Mouse (Mus musculus): Measurements from ENCODE around the gene Zfp683. TPM values are rescaled to one million over a fixed set of nuclear protein-coding genes. Genes with fewer than 3 reads are reported as not detected.

The Zfp683 gene
- total RNA-seq, 2 experiments from 2014 or later = not detected

DNA sequence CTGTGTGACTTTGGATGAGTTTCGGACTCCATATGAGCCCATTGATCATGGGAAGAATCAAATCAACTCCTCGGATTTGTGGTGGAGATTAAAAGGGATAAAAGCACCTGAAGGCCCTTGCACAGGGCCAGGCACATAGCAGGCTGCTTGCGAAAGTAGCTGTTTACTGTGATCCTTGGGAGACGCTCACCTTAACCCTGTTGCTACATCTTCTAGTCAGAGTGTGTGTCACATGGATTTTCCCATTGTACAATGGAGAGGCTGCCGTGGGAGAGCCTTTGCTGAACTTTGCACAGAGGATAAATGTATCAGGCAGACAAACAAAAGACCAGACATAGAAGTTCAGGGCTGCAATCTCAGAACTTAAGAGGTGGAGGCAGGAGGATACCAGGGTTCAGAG is 1.7 kb upstream of the Zfp683 start:
- no peak for DNase-seq (ENCODE audit: low spot score in 2 of 2)

DNA sequence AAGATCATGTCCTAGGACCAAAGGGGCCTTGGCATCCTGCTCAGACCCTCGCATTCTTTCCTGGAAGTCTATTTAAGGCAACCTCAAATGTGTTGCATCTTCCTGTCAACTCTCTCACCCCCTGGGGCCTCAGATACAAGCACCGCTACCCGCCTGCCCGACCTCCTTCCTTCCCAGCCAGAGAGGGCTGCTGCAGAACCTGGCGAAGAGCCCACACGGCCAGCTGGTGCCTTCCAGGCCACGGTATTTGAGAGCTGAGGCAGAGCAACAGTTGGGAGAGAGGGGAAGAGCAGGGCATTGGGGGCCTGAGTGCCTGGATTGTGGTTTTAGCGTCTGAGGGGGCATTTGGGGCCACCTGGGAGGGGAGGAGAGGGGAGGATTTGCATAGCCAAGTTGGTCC is 1.1 kb upstream of the Zfp683 start:
- peak; percentile 27 to 52 for DNase-seq (ENCODE audit: low spot score in 2 of 2)

DNA sequence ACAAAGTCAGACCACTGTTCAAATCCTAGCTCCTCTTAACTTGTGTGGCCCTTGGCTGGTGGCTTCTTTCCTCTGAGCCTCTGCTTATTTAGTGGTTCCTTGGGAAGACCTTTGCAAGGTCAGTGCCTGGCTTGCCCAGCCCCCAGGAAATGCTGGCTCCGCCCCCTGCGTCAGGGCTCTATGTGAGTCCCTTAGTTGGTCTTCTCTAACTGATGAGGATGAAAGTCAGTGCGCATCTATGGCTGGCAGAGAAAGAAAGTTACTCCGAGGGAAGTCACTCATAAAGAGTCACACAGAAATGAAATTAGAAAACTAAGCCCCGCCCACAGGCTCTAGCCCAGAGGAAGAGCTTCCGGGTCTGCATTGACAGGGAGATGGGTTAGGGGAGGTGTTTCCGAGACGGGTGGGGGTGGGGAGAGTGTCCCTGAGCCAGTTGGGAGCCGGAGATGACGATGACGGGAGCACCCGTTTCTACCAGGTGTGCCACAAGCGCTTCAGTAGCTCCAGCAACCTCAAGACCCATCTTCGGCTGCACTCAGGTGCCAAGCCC is 4.6 kb downstream of the Zfp683 start:
- no peak for DNase-seq (ENCODE audit: low spot score in 2 of 2)

DNA sequence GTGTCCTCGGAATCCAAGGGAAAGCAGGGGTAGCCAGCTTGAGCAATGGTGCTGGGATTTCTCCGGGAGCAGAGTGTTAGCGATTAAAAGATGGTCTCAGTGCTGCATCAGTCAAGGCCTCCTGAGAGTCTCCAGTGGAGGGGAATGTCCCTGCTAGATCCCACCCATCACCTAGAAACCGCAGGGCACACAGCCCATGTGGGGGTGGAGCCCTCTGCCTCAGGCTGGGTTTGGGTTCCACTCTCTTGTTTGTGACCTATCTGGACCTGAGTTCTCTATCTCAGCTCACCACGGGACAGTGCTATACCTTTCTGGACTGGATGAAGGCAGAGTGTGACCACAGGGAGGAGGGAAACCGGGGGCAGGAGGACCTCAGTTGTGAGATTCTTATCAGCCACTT is 5.3 kb downstream of the Zfp683 start:
- no peak for DNase-seq (ENCODE audit: low spot score in 2 of 2)

DNA sequence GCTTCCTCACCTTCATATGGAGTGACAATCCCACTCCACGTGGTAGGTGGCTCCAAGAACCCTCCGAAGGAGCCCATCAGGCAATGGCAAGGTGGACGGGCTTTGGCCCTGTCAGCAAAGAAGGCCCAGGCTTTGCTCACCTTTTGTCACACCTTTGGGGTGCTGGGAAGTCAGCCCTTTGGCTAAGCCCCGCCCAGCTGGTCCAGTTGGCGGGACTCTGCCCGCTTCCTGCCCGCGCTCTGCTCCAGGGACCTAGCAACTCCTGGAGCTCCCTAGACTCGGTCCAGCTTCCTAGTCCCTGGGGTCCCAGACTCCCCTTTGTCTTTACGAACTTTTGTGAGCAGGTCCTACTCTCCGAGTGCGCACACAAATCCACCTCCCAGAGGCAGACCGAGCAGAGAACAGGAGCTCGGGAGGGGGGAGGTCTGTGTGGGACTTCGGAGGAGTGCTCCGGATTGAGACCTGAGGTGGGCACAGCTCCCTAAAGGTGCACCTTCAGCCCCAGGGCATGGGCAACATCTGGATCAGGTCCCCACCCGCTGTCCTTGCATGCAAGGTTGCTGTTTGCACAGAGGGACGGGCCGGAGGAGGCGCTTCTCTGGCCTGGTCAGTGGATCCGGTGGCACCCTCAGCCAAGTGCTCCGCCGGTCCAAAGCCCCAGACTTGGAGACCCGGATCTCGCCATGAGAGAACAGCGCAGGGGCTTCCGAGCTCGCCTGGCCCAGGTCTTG is 6.7 kb downstream of the Zfp683 start, which contains the start of gene Crybg2:
Crybg2 (plus strand) TSS at position 681 of the 731 bp plus-strand sequence.
- DNase-seq (ENCODE audit: low spot score in 2 of 2) = no peak

DNA sequence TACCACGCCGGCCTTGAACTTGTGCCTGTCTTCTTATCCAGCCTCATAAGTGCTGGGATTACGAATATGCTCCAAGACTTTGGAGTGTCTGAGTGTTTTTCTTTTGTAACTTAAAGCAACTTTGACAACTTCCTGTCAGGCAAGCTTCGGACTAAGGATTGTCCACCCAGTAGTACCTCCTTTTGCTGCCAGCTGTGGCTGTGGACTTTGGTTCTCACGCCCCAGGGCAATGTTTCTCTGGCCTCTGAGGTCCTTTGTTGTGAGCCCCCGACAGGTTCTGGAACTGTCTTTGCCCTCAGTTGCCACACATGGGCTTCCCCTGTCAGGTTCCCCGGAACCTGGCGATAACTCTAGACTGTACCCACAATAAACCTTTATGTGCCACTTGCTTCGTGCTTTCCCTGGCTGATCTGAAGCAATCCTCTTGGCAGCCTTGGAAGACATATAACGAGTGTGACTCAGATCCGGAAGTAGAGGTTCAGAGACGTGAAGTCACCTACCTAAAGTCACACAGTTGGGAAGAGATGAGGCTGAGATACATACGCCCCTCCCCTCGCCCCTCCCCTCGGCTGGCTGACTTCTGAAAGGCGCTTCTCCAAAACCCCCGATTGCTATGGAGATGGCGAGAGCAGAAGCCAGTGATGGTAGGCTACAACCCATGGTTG is 7.7 kb downstream of the Zfp683 start:
- peak; percentile 32 to 49 for DNase-seq (ENCODE audit: low spot score in 2 of 2)

DNA sequence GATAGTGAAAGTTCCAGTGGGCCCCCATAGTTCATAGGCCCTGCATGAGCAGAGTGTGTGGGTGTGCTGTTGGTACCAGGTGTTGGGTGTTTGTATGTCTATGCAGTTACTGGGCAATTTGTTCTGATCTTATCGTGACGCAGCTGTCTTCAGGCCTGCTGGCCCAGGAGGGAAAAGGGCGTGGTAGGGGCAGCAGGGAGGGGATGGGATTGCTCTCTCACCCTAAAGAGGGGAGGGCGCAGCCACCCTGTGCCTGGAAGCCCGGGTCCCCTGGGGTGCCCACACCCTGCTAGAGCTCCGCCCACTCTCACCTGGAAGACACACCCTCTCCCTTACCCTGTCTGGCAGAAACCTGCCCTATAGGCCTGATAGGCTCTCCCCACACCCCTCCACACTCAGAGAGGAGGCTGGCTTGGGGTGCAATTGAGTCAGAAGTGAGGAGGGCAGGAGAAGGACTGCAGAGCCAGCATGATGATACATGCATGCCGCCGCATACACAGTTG is 8.4 kb downstream of the Zfp683 start:
- DNase-seq (ENCODE audit: low spot score in 2 of 2) = peak in 1 of 2 experiments; percentile 17

DNA sequence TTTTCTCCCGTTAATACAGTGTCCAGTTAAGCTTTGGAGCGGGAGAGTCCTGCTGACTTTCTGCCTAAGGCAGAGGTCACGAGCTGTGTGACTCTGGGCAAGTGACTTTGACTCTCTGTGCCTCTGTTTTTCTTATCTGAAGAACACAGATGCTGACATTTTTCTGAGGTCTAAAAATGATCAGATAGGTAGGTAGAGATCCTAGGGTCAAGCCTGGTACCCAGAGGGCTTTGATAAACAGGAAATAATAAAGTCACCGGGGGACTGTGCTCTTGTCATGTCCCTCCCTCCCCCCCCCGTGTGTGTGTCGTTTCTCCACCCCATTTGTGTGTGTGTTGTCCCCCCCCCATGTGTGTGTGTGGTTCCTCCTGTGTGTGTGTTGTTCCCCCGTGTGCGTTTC is 8.9 kb downstream of the Zfp683 start:
- no peak for DNase-seq (ENCODE audit: low spot score in 2 of 2)

DNA sequence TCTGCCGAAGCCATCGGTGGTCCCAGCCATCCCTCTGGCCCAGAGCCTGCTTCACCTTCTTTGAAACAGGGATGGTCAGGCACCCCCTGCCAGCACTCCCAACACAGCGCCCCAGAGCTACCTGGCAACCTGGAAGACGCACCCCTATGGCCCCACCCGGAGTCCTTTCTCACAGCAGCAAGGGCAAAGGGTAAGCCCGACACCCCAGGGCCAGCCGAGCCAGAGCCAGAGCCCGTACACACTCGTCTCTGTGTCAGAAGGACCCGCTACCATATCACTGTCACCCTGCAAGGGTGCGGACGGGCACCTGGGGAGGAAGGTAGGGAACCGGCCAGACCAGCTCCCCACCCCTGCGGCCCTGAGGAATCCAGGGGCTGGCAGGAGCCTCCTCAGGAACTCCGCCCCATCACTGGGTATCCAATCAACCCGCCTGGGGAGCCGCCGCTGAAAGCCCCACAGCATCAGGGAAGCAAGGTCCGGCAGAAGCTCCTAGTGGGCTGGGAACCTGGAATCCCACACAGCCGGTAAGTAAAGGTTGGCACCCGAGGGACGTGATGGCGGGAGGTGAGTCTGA is 11.9 kb downstream of the Zfp683 start:
- no peak for DNase-seq (ENCODE audit: low spot score in 2 of 2)

DNA sequence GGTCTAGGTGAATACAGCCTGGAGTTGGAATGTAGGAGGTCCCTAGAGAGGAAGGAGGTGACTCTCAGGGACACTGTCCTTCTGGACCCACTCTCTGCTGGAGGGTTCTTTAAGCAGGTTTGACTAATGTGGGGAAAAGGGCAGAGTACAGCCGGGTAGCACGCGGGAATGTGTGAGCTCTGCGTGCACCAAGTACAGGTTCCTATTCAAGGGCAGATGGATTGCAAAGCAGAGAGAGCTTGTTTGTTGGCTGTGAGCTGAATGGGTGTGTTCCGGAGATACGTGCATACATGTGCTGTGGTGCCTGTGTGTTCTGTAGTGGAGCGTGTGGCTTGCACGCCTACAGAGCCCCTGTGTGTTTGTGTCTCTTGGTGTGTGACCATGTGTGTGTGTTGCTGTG is 13.7 kb downstream of the Zfp683 start:
- DNase-seq (ENCODE audit: low spot score in 2 of 2) = no peak

DNA sequence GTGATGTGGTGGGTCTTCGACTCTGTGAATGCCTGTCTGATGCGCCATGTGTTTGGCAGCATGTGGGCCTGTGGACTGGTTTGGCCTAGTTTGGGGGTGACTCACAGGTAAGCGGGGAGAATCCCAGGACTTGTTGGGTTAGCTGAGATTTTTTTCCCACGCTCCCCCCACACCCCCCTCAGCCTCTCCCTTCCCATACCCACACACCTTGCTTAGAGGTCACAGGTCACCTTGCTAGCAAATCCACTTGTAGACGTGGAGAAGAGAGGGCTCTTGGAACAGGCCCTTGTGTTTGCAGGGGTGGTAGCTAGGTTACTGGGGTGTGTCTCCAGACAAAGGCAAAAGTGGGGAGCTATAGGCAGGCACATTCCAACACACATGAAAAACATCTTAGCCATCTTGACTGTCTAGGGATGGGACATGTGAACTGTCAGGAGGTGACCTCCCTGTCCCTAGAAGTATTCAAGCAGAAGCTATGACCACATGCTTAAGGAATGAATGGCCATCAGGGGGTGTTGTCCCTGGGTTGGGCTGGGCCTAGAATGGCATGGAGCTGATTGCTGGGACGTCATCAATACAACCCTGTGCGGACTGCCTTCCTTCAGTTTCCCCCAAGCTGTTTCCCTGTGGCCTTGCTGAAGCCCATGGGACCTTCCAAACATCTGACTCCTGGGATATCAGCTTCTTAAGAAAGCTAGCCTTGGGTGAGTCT is 14.4 kb downstream of the Zfp683 start:
- DNase-seq (ENCODE audit: low spot score in 2 of 2) = no peak

DNA sequence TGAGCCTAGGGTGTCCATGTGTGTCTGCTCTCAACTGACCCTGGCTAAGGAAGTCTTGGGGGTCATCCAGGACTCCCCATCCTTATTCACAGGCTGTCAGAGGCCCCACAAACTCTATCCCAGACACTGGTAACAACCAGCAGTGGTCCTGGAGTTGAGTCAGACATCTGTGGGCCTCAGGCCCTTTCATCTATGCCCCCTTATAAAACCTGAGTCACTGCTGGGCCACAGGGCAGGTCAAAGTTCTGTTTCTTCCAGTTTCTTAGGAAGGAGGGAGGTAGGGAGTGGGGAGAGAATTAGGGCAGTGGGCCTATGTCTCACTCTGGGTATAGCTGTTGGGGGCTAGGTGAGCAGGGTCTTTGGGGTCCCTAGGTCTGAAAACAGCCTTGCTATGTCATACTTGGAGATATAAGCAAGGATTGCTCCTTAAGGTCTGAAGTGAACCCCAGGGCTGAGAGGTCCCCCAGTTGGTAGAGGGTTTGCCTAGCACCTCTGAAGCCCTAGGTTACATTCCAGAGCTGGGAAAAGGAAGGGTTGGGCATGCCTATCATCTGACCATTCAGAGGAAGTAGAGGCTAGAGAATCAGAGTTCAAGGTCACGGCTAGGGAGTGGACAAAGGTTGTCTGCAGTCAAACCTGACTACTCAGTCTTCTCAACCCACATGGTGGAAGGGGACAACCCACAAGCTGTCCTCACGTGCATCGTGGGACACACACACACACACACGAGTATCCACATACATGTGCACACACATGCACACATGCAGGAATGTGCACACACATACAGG is 15.3 kb downstream of the Zfp683 start:
- DNase-seq (ENCODE audit: low spot score in 2 of 2) = no peak

DNA sequence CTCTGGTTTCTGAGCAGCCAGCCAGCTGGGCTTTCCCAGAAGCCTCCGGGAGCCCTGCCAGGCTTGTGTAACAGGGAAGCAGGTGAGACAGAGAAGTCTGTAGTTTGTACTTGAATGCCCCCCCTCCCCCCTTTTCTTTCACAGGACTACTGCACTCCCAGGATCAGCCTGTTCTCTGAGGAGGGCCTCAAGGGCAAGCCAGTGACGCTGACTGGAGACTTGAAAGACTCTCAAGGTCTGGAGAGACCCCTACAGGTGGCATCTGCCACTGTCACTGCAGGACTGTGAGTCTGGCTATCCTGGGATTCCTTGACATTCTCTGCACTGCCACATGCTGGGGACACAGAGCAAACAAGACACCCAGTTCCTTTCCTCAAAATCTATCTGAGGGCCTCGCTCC is 25.1 kb downstream of the Zfp683 start:
- peak; percentile 47 to 60 for DNase-seq (ENCODE audit: low spot score in 2 of 2)

DNA sequence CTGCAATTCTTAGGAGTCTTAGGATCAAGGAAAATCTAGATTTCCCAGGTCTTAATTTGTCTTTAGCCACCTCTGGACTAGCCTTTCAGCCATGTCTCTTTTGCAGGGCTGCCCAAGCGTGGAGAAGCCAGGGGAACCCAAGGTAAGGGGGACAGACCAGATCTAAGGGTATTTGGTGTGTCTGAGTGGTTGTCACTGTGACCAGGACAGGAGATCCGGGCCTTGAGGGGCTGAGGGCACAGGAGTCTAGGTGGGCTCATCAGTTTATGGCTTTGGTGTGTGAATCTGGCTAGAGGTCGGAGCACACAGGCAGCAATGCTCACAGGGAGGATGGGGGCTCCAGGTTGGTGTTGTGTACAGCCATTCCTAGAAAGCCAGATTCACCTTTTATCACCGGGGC is 27.0 kb downstream of the Zfp683 start:
- no peak for DNase-seq (ENCODE audit: low spot score in 2 of 2)

DNA sequence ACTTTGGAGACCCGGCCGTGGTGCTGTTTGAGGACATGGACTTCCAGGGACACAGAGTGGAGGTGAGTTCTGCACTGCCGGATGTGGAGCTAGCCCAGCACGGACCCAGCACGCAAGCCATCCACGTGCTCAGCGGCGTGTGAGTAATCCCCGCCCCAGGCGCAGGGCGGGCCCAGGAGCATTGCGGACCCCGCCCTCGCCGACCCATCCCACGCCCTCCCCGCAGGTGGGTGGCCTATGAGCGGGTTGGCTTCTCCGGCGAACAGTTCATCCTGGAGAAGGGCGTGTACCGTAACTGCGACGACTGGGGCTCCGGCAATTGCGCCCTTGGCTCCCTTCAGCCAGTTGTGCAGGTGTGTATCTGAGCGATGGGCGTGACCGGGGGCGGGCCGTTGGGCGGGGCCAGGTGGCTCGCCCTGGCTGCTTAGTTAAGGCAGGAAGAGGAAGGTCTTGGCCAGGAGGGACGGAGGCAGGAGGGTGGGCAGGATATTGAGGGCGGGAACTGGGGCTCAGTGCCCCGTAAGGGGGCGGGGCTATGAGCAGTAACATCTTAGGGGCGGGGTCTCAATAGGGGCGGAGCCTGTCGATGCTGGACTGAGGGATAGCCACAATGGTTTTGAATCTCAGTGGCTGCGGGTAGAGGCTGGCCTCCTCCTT is 28.2 kb downstream of the Zfp683 start:
- peak in 1 of 2 experiments; percentile 37 for DNase-seq (ENCODE audit: low spot score in 2 of 2)

DNA sequence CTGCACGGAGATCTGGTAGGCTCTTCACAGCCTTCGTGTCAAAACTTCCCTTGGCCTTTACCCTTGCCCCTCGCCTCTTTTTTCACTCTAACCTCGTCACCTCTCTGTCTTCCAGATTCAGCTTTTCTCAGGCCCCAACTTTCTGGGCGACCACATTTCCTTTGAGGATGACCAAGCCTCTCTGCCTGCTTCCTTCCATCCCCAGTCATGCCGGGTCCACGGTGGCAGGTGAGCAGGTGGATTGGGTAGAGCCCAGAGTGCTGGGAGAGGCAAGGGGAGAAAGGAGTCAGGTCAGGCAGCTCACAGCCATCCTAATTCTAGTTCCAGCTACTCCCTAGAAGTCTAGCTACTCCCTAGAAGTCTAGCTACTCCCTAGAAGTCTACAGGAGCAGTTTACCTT is 28.8 kb downstream of the Zfp683 start:
- DNase-seq (ENCODE audit: low spot score in 2 of 2) = no peak

DNA sequence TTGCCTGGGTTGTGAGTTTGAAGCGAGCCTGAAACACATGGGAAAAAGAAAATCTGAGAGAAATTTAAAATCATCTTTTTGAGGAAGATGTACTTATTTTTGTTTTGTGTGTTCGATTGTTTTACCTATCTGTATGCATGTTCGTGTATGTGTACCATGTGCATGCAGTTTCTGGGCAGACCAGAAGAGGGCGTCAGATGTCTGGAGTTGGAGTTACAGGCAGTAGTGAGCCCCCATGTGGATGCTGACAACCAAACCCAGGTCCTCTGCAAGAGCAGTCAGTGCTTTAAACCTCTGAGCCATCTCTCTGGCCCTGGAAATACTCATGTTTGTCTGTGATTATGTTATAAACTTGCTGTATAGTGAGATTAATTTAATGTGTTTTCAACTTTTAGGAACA is 31.4 kb downstream of the Zfp683 start:
- no peak for DNase-seq (ENCODE audit: low spot score in 2 of 2)

DNA sequence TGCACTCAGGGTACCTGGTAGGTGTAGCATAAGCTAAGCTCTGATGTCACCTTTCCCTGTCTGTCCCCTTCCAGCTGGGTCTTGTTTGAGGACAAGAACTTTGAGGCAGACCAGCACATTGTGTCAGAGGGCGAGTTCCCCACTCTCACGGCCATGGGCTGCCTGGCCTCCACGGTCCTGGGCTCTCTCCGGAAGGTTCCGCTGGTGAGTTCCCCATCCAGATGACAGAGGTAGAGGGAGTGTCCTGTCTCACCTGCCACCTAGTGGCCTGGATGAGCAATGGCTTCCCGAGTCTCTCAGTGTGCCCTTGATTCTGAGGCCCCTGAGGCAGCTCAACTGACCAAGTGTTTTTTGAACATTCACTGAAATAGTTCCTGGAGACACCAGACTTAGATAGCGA is 33.8 kb downstream of the Zfp683 start:
- DNase-seq (ENCODE audit: low spot score in 2 of 2) = no peak

DNA sequence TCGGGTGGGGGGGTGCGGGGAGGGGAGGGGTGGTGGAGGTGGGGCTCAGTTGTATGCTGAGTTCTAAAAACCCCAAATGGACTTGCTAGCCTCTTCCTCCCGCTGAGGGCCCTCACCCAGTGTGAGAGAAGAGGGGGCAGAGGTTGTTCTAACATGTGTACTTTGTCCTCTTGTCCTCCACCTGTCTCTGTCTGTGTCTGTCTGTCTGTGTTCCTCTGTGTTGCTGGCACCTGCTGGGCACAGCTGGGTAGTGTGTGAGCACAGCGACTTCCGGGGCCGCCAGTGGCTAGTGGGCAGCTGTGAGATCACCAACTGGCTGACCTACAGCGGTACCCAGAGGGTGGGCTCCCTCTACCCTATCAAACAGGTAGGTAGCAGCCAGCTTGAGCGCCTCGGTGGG is 35.4 kb downstream of the Zfp683 start:
- DNase-seq (ENCODE audit: low spot score in 2 of 2) = no peak

Measured in layer of hippocampus, postnatal 10 days (tissue).